Mouse (Mus musculus) liver, embryonic 14.5 days (tissue): ENCODE results near the gene Pde4d. TPM values are rescaled to one million over a fixed set of nuclear protein-coding genes. Genes with fewer than 3 reads are reported as not detected.

Experiments used
- ATAC-seq: fragments of 200-750 bp; cut with Nextera tagmentation; 2 replicates; pipeline ENCODE4 v1.8.0; 2017; ENCODE audit warnings: moderate number of reproducible peaks, mild to moderate bottlenecking, moderate library complexity; ENCODE audit not compliant: insufficient read depth
- DNase-seq, 3 experiments: peaks; one replicate each; pipeline ENCODE4 v3.0.0-alpha.2; 2012 to 2013; ENCODE audit warnings: low read depth in 3 of 3, low spot score in 3 of 3
- H3K27ac ChIP-seq: fragments of 300-500 bp; sonication (generic); 2 replicates; pipeline ENCODE4 v1.5.1; 2014; ENCODE audit warnings: moderate library complexity, mild to moderate bottlenecking, control low read depth, inconsistent platforms
- H3K27me3 ChIP-seq: fragments of 300-500 bp; sonication (generic); 2 replicates; pipeline ENCODE4 v1.6.1; 2014; ENCODE audit warnings: mild to moderate bottlenecking, low read length, moderate library complexity; ENCODE audit not compliant: control insufficient read depth, insufficient read depth
- H3K36me3 ChIP-seq: fragments of 300-500 bp; sonication (generic); replicated peaks from 2 replicates; pipeline ENCODE4 v1.6.1; 2014; ENCODE audit warnings: low read depth; ENCODE audit not compliant: control insufficient read depth, insufficient read depth
- H3K4me1 ChIP-seq, 2 experiments: fragments of 200-500 bp in 1 of 2; fragments of 300-500 bp in 1 of 2; sonication (generic) in 1 of 2; replicated peaks; 2 replicates each; pipeline ENCODE4 v1.6.1; 2012 to 2014; ENCODE audit warnings: antibody characterized with exemption in 1 of 2, inconsistent platforms in 1 of 2, low read length in 1 of 2; ENCODE audit not compliant: control insufficient read depth in 2 of 2, insufficient read depth in 2 of 2
- H3K4me2 ChIP-seq: fragments of 300-500 bp; sonication (generic); 2 replicates; pipeline ENCODE4 v1.6.1; 2014; ENCODE audit warnings: low read depth, mild to moderate bottlenecking, control low read depth, moderate library complexity
- H3K4me3 ChIP-seq, 2 experiments: fragments of 200-500 bp in 1 of 2; fragments of 300-500 bp in 1 of 2; sonication (generic) in 1 of 2; 2 replicates each; pipeline ENCODE4 v1.5.1; 2012 to 2014; ENCODE audit warnings: low read depth in 2 of 2, low read length in 2 of 2, mild to moderate bottlenecking in 2 of 2, control low read depth in 1 of 2, inconsistent platforms in 1 of 2, moderate library complexity in 1 of 2; ENCODE audit not compliant: insufficient read depth in 1 of 2
- H3K9ac ChIP-seq: fragments of 300-500 bp; sonication (generic); replicated peaks from 2 replicates; pipeline ENCODE4 v1.6.1; 2014; ENCODE audit warnings: mild to moderate bottlenecking, control low read depth, moderate library complexity
- H3K9me3 ChIP-seq: fragments of 300-500 bp; sonication (generic); 2 replicates; pipeline ENCODE4 v1.6.1; 2016; ENCODE audit warnings: low read length, mixed read lengths; ENCODE audit not compliant: control insufficient read depth
- CTCF ChIP-seq: IDR thresholded peaks from 2 replicates; pipeline ENCODE4 v1.5.1; 2016; ENCODE audit warnings: antibody characterized with exemption, low read depth, control low read depth
- EP300 ChIP-seq: IDR thresholded peaks from 2 replicates; pipeline ENCODE4 v1.6.1; 2016; ENCODE audit warnings: antibody characterized with exemption, low read depth
- WGBS: fragments of 180-500 bp; shearing (Covaris S2); extraction: QIAGEN DNeasy Blood & Tissue Kit; methylation state at CpG from one replicate; pipeline ENCODE4 v1.1.7; 2014; ENCODE audit not compliant: insufficient replicate concordance; 5-methylcytosine and 5-hydroxymethylcytosine counted together
- polyA plus RNA-seq, 2 experiments: library from polyadenylated mRNA; depleted of rRNA in 1 of 2; stranded (reverse) in 1 of 2; unstranded in 1 of 2; fragments of >200 nt; fragmentation: Nextera tagmentation in 1 of 2; extraction: Ambion mirVana in 1 of 2; gene quantifications; 2 replicates each; pipeline versions ENCODE4 v1.2.1 to v1.2.3; 2012 to 2014

Pde4d gene
- polyA plus RNA-seq, 2 experiments = 4.9 to 8.6 TPM

- Histone ChIP-seq H3K4me3 (no peak overlapping the region), H3K9me3 (no peaks in the 10 kb centered on the region), H3K27ac (no peak overlapping the region), H3K27me3 (no peaks in the 10 kb centered on the region), H3K4me1 (peaks cover 19 to 28% of the 10 kb centered on the region in 2 experiments), H3K9ac (no peak overlapping the region), H3K4me2 (no peak overlapping the region), H3K36me3 (no peaks in the 10 kb centered on the region)
- no peak for ATAC-seq
- DNase-seq = no peak
- 70% methylated on average over 2 of the region's 2 CpGs for WGBS
- TF ChIP-seq CTCF (no peak), EP300 (no peak)
These were observed 1357.3 kb downstream of the Pde4d start for GRCm38 (mm10) chr13:109807036-109807435.

- H3K36me3 ChIP-seq = no peaks in the 10 kb centered on the region
- no peak overlapping the region for H3K9ac ChIP-seq
- H3K4me3 ChIP-seq = no peak overlapping the region
- WGBS = 12% methylated on average over 3 of the region's 3 CpGs
- H3K27me3 ChIP-seq = no peaks in the 10 kb centered on the region
- DNase-seq = peak in 1 of 3 experiments; percentile 26
- no peak overlapping the region for H3K27ac ChIP-seq
- H3K4me1 ChIP-seq = peaks cover 19 to 28% of the 10 kb centered on the region in 2 experiments
- TF ChIP-seq EP300 = no peak
- no peak for TF ChIP-seq CTCF
- H3K9me3 ChIP-seq = no peaks in the 10 kb centered on the region
- H3K4me2 ChIP-seq = no peak overlapping the region
- ATAC-seq = 0 out of 2 replicates have a peak, but pooled peaks have one; percentile 29
These were observed 1357.7 kb downstream of the Pde4d start for GRCm38 (mm10) chr13:109807446-109807845.

GRCm38 (mm10) chr13:109808039-109808438 is 1358.3 kb downstream of the Pde4d start:
- WGBS = 71% methylated on average over 6 of the region's 6 CpGs

GRCm38 (mm10) chr13:109808946-109809345 is 1359.2 kb downstream of the Pde4d start:
- Histone ChIP-seq H3K4me1 (peaks cover 19 to 28% of the 10 kb centered on the region in 2 experiments), H3K36me3 (no peaks in the 10 kb centered on the region), H3K4me3 (no peak overlapping the region), H3K4me2 (no peak overlapping the region), H3K9ac (no peak overlapping the region), H3K27ac (no peak overlapping the region), H3K9me3 (no peaks in the 10 kb centered on the region), H3K27me3 (no peaks in the 10 kb centered on the region)
- no peak for TF ChIP-seq EP300
- TF ChIP-seq CTCF = no peak
- ATAC-seq = 0 out of 2 replicates have a peak, but pooled peaks have one; percentile 21
- WGBS = 76% methylated on average over 7 of the region's 7 CpGs
- no peak for DNase-seq

More at GRCm38 (mm10) chr13:109808039-109808438, 1358.3 kb downstream of the Pde4d start:
- H3K9ac ChIP-seq = no peak overlapping the region
- no peak overlapping the region for H3K27ac ChIP-seq
- H3K36me3 ChIP-seq = no peaks in the 10 kb centered on the region
- H3K9me3 ChIP-seq = no peaks in the 10 kb centered on the region
- no peak overlapping the region for H3K4me2 ChIP-seq
- ATAC-seq = no peak
- H3K27me3 ChIP-seq = no peaks in the 10 kb centered on the region
- no peak for DNase-seq
- peaks cover 19 to 28% of the 10 kb centered on the region in 2 experiments for H3K4me1 ChIP-seq
- no peak for TF ChIP-seq CTCF
- no peak for TF ChIP-seq EP300
- H3K4me3 ChIP-seq = no peak overlapping the region

- peaks cover 19 to 28% of the 10 kb centered on the region in 2 experiments for H3K4me1 ChIP-seq
- H3K36me3 ChIP-seq = no peaks in the 10 kb centered on the region
- H3K27ac ChIP-seq = no peak overlapping the region
- no peak overlapping the region for H3K4me2 ChIP-seq
- no peak overlapping the region for H3K9ac ChIP-seq
- 73% methylated on average over 4 of the region's 4 CpGs for WGBS
- DNase-seq = no peak
- no peak for ATAC-seq
- no peaks in the 10 kb centered on the region for H3K27me3 ChIP-seq
- H3K9me3 ChIP-seq = no peaks in the 10 kb centered on the region
- TF ChIP-seq EP300 (no peak), CTCF (no peak)
- no peak overlapping the region for H3K4me3 ChIP-seq
These were observed 1359.9 kb downstream of the Pde4d start for GRCm38 (mm10) chr13:109809646-109810045.
